Mouse (Mus musculus) gastrocnemius, adult 18-20 months (tissue): ENCODE data around the gene Mobp. TPM values are rescaled to one million over a fixed set of nuclear protein-coding genes. Genes with fewer than 3 reads are reported as not detected.
A peak's percentile ranks its signal among the peaks of the same experiment; 100 is the strongest.

Experiments
- DNase-seq: peaks from one replicate; pipeline ENCODE4 v3.0.0; 2021; ENCODE audit warnings: low spot score
- total RNA-seq, 2 experiments: library from RNA; stranded (reverse); gene quantifications; 2 replicates each; pipeline ENCODE4 v1.2.3; 2021

Mobp gene
- total RNA-seq, 2 experiments from 2014 or later, result not detected

- no peak for DNase-seq
Measured at GRCm38 (mm10) chr9:120134529-120135160, 14.9 kb upstream of the Mobp start.

GRCm38 (mm10) chr9:120135454-120135853, 14.1 kb upstream of the Mobp start:
- no peak for DNase-seq

GRCm38 (mm10) chr9:120140652-120141051, 8.9 kb upstream of the Mobp start:
- peak; percentile 62 for DNase-seq

- DNase-seq, result no peak
Measured at GRCm38 (mm10) chr9:120144474-120144873, 5.0 kb upstream of the Mobp start.

GRCm38 (mm10) chr9:120151152-120151551, 1.6 kb downstream of the Mobp start:
- DNase-seq, result no peak

- DNase-seq, result no peak
Measured at GRCm38 (mm10) chr9:120151906-120152399, 2.4 kb downstream of the Mobp start.

GRCm38 (mm10) chr9:120158047-120158446, 8.5 kb downstream of the Mobp start:
- DNase-seq, result no peak

- DNase-seq, result no peak
Measured at GRCm38 (mm10) chr9:120163862-120164261, 14.4 kb downstream of the Mobp start.

- DNase-seq, result no peak
Measured at GRCm38 (mm10) chr9:120167826-120168225, 18.3 kb downstream of the Mobp start.

- DNase-seq, result peak; percentile 36
Measured at GRCm38 (mm10) chr9:120171295-120171694, 21.8 kb downstream of the Mobp start.

- no peak for DNase-seq
Measured at GRCm38 (mm10) chr9:120174436-120175137, 25.1 kb downstream of the Mobp start.

GRCm38 (mm10) chr9:120178813-120179212, 29.3 kb downstream of the Mobp start:
- DNase-seq, result no peak

- DNase-seq, result peak; percentile 6
Measured at GRCm38 (mm10) chr9:120184499-120184898, 35.0 kb downstream of the Mobp start.

GRCm38 (mm10) chr9:120186856-120187255, 37.3 kb downstream of the Mobp start:
- no peak for DNase-seq

- DNase-seq, result no peak
Measured at GRCm38 (mm10) chr9:120190891-120191290, 41.4 kb downstream of the Mobp start.

- DNase-seq, result peak; percentile 76
Measured at GRCm38 (mm10) chr9:120191362-120192098, 42.0 kb downstream of the Mobp start.

GRCm38 (mm10) chr9:120192742-120193141, 43.2 kb downstream of the Mobp start:
- DNase-seq, result no peak

GRCm38 (mm10) chr9:120200873-120201272, 51.4 kb downstream of the Mobp start:
- no peak for DNase-seq

GRCm38 (mm10) chr9:120201743-120202142, 52.2 kb downstream of the Mobp start:
- no peak for DNase-seq

- DNase-seq, result no peak
Measured at GRCm38 (mm10) chr9:120202683-120203082, 53.2 kb downstream of the Mobp start.

- DNase-seq, result no peak
Measured at GRCm38 (mm10) chr9:120203936-120204335, 54.4 kb downstream of the Mobp start.

GRCm38 (mm10) chr9:120206897-120207296, 57.4 kb downstream of the Mobp start:
- DNase-seq, result no peak
